Mouse (Mus musculus): ENCODE data around the gene Malrd1.
"Not testable (repeated sequence)": the region's sequence is repeated elsewhere in the genome, so short reads cannot be mapped to it uniquely, and the experiment has no call there.

Malrd1 gene

DNA sequence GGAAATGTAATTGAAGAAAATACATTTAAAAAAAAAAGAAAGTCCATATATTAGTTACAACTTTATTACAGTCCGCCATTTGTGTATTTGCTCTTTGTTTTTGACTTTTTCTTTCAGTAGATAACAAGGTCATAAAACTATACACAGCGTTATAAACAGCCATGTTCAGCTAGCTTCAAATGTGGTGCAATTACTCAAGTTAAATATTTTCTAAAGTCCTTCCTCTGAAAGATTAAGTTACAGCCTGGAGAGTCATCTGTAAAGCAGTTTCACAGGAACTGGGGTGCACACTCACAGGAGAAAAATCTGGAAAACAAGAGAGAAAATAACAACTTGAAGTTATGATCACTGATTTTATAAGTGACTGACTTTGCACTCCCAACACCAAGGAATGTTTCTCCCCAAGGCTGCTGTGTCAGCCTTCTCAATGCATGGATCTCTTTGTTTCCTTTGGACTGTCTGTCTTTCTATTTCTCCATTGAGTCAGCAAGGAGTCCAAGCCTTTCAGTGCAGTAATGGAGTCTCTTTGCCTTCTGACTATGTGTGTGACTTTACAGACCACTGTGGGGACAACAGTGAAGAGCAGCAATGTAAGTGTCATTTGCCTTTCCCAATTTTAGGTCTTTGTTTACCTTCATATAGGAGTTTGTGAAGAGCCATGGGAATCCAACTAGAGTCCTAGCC, at the start of gene Malrd1:
TSS of gene Malrd1 (plus strand) at position 239 of the 684 bp plus-strand sequence.
- no peak for DNase-seq (ENCODE audit: low read depth)

DNA sequence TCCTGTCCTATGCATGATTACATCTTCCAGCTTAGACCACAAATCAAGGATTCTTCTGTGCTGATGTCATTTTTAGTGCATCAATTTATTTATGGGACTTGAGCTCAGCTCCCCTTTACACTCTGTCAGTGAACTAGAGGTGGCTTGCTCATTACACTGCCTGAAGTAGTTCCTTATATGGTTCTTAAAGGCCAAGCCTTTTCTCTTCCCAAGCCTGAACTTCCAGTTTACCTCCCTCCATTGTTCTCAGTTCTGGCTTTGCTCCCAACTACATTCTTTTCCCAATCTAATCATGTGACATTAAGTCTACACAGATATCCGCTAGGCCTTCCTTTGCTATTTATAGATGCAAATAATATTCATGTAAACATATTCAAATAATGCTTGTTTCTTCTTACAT, 12.4 kb downstream of the Malrd1 start:
- no peak for DNase-seq (ENCODE audit: low read depth)

DNA sequence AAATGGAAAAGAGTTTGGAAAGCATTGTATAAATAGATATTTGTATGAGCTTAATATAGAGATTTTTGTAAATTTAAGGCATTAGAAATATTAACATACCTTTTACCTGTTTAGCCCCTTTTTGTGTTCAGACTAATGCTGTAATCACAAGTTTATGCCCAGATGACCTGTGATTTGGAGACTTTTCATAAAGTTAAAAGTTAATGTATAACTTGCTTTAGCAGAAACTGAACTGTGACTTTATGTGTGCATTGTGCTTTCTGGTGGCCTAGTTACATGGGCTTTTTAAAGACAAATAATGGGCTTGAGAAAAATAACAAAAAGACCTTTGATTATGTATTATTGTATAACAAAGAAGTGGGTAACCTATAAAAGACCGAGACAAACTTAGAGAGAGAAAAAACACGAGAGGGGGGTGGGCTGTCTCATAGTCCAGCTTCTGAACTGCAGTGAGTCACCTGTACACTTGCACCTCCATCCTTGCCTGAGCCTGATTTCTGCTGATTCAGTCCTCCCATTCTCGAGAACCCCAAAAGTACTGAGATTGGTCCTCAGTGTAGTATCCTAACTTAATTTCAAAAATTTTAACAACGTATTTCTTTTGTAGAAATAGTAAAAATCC, 87.2 kb downstream of the Malrd1 start:
- no peak for DNase-seq (ENCODE audit: low read depth)

DNA sequence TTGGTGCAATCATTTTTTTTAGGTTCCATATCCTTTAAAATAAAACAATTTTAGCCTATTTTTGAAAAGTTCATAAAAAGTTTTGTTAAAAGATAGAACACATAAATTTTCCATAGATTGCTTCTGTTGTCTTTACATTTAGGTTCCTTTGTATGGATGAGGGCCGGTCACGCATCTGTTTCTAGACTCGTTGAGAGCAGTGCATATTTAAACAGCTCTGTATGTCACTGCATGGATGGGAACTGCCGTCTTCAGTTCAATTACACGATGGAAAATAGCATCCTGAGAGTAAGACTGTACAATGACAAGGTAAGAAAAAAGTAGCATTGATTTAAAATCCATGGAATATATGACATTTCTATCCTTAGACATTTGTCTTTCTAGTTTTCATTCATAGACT, 87.7 kb downstream of the Malrd1 start:
- DNase-seq (ENCODE audit: low read depth): no peak

DNA sequence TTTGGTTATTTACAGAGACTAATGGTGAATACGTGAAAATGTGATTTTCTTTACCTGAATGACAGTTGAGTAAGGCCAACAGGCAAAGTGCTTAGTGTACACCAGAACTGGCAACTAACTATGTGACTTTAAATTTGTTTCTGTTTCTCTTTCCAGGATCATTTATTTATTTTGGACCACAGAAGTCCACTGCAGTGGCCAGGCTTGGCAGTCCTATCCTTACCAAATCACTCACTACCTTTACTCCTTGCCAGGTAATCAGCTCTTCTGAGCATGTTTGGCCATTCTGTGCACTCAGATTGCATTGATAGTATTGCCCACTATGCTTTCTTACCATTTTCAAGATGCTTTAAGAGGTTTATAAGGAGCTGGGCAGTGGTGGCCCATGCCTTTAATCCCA, 109.5 kb downstream of the Malrd1 start:
- DNase-seq (ENCODE audit: low read depth): no peak

DNA sequence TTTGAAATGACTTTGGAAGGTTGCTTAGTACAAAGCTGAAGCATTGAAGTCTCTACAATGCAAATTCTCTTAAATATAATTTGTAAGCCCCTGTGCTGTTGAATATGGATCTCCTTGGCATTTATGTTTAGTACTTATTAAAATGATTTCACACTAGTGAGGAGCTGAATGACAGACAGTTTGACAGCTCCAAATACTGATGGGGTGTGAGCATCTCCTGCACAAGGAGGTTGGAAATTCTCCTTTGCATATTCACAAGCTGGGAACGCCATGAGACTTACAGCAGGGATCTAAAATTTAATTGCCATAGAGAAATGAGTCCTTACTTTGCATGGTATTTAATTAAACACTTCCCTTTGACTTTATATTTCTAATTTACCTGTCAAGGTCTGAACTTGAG, 117.6 kb downstream of the Malrd1 start:
- DNase-seq (ENCODE audit: low read depth): no peak

DNA sequence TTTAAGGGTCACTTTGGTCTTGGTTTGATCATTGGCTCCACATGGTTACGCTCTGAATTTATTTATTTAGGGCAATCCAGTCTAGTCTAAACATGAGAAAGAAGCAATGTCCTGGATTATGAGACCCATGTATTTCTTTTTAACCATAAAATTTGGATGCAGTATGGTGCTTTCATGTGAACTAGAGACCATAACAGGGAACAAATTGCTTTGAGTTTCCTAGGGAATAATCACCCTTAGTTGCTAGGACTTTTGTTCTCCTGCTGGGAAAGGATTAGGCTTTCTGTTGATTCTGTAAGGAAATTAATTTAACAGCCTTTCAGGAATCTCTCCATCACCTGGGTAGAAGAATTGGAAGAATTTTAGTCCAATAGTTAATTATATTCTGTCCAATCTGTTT, 130.1 kb downstream of the Malrd1 start:
- no peak for DNase-seq (ENCODE audit: low read depth)

DNA sequence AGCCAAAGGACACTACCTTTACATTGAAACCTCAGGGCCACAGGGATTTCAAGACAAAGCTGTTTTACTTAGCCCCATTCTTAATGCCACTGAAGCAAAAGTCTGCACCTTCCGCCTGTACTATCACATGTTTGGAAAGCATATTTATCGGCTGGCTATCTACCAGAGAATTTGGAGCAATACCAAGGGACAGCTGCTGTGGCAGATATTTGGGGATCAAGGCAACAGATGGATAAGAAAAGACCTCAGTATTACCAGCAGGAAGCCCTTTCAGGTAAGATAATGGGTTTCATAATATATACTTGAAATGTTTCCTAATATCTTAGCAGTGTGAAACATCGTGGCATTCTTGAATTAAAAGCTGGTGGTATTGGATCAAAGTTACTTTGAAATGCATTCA, 176.7 kb downstream of the Malrd1 start:
- no peak for DNase-seq (ENCODE audit: low read depth)

DNA sequence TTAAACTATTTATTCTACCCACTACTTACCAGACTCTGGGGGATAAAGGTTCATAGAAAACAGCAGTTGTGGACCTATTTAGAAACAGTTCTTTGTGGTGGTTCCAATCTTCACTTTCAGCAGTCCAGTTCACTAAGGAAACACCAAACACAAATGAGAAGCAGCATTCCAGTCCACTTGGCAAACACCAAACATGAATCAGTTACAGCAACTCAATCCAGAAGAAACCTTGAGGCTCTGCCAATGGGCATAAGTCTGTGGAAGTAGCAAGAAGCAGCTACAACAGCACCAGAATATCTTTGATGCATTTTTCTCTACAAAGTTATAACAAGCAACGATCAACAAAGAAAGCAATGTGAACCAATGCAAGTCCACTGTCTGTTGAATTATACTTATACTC, 214.7 kb downstream of the Malrd1 start:
- DNase-seq (ENCODE audit: low read depth): no peak

DNA sequence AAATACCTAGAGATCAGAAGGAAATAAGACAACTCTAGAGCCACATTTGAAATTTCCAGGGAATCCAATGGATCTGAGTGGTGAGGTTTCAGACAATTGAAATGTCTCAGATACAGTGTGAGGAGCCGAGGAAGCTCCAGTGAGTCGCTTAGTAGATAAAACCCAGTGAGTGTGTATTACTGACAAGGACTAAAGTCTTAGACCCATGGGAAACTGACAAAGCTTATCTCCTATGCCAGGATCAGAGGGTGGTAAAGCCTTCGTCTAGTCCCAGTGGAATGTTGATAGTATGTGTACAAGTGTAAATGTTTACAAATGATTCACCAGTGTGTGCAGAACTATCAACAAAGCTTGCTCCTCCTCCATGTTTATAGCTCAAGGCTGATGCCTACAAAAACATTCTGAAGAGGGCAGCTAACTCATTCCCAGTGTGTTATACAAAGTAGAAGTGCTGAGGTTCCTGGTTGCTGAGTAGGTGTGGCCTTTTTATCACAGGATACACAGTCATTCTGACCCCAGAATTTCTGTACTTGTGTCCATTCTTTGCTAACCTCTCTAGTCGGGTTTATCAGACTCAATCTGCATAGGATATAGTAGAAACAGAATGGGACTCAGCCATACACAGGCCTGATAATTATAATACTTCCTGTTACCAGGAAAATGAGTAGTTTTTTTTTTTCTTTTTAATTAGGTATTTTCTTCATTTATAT, 218.9 kb downstream of the Malrd1 start:
- no peak for DNase-seq (ENCODE audit: low read depth)

DNA sequence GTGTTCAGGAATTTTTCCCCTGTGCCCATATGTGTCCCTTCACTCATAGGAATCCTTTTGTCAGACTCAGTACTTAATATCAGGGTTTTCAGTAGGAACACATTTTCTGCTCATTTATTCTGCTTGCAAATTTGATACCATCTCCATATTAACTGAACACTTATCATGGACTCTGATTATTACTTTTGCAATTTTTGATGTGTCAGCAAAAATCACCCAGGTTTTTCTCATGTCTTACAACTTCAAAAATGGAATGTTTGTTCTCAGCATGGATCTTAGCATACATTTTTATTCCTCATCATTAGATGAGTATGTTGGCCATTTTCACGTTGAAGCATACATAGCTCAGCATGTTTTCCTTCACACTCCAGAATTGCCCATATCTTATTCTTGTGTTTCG, 258.5 kb downstream of the Malrd1 start:
- no peak for DNase-seq (ENCODE audit: low read depth)

DNA sequence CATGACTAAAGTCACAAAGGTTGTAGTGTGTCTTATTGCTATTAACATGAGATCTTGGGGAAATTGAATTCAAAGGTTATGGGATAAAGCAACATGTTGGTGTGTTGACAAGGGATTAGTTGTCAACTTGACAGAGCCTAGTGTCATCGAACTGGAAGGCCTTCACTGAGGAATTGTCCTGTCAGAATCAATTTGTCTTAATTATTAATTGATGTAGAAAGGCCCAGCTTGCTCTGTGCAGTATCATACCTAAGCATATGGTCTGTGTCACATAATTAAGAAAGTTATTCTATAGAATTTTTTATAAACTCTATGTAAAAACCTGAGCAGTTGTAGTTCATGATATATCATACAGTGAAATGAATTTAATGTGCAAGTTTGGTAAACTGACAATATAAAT, 289.4 kb downstream of the Malrd1 start:
- DNase-seq (ENCODE audit: low read depth): no peak

DNA sequence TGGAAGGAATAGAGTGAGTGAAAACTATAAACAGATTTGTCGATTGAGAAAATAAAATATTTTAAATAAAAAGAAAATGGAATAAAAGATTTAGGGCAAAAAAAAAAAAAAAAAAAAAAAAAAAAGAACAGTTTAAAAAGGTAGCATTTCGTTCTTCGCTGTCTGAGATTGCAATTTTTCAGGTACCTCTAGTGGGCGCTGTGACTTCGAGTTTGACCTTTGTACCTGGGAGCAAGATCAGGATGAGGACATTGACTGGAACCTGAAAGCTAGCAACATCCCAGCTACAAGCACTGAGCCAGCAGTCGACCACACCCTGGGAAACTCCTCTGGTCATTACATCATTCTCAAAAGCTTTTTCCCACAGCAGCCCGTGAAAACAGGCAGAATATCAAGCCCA, 343.1 kb downstream of the Malrd1 start:
- no peak for DNase-seq (ENCODE audit: low read depth)

DNA sequence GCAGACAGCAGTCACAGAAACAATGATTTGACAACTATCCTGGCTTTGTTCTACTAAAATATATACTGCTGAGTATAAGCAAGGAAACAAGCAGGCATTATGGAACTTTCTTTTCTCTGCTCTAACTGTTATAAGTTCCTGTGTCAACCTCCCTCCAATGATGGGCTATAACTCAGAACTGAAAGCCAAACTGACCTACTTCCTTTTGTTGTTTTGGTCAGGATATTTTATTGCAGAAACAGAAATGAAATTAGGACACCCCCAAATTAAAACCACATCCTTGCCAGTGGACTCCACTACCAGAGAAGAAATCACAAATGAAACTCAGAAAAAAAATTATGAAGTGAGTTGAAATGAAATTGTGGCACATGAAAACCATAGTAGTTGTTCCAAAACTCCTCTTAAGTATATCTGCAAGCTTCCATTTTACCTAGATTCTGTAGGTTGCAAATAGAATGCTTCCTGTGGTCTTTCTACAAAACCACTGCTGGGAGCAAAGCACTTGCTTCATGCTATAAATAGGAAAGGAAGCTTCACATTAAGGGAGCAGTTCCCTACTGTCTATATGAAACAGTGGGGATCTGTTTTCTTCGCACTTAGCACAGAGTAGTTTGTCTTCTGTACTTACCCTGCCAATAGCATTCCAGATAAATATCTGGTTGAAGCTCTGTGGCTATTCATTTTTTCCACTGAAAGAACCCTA, 367.3 kb downstream of the Malrd1 start:
- DNase-seq (ENCODE audit: low read depth): no peak

DNA sequence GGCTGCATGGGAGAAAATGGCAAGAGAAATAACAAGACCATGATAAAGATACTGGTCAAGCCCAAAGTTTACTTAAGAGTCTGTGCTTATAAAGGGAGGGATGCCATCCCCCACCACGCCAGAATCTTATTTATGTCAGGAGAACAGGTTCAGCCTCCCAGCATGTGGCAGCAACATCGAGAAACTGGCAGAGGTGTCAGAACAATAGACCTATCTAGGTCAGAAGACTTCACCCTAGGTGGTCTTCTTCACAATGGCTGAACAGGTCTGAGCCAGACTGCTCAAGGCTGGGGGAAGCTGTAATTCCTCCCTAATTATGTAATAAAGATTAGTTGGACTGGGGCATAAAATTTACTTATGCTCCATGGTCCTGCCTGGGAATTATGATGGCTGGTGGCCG, 399.2 kb downstream of the Malrd1 start:
- no peak for DNase-seq (ENCODE audit: low read depth)

DNA sequence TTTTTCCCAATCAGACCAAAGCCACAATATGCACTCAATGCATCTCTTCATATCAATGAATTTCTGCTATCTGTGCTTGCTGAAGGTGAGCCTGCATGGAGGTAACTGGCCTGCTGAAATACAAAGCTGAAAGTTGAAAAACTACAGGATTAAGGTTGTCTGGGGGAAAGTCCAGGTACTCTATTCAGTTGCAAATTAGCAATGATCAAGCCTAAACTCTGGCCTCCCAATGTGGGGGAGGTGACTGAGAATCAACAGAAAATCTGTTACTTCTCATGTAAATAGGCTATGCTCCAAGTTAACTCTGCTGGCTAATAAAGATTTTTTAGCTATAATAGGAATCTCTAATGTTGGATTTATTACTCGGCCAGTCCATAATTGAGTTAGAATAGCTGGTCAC, 399.8 kb downstream of the Malrd1 start:
- no peak for DNase-seq (ENCODE audit: low read depth)

DNA sequence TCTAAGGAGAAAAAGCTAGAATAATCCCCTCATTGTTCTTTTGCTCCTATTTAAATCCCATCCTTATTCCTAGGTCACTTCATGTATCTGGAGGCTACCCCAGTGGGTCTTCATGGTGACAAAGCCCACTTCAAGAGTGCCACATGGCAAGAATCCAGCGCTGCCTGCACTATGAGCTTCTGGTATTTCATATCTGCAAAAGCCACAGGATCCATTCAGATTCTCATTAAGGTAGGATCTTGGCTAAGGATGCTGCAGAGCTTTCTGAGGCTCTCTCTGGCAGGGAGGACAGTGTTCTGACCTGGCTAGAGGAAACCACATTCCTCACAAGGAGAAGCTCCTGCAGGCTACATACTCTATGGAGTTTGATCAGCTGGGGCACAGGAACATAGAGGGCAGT, 405.2 kb downstream of the Malrd1 start:
- DNase-seq (ENCODE audit: low read depth): no peak

DNA sequence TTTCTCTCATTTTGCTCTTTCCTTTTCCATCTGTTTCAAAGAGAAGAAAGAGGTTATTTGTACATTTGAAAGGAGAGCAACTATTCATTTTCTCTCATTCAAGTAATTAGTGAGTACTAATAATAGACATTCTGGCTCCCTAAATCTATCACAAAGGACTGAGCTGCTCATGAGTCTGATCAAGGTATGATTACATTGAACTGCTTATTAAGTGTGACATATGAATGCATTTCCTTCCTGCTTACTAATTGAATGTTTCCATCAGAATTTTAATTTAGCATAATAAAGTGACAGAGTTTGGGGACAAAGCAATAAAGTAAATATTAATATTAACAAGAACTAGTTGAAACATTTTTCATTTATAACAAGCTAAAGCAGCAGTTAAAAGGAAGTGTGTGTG, 405.6 kb downstream of the Malrd1 start:
- no peak for DNase-seq (ENCODE audit: low read depth)

DNA sequence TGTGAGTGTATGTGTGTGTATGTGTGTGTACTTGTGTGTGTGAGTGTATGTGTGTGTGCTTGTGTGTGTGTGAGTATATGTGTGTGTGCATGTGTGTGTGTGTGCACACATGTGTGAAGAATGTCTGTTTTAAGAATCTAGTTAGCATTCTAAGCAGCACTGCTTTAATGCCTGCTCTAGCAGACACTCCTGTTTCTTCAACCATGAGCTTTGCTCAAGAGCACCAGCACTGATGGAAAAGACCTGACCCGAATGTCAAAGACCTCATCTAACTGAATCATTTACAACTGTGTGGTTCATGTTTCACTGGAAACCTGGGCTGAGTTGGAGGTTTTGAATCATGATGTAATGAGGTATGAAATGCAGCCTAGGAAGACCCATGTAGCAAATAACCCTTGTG, 406.1 kb downstream of the Malrd1 start:
- DNase-seq (ENCODE audit: low read depth): no peak

DNA sequence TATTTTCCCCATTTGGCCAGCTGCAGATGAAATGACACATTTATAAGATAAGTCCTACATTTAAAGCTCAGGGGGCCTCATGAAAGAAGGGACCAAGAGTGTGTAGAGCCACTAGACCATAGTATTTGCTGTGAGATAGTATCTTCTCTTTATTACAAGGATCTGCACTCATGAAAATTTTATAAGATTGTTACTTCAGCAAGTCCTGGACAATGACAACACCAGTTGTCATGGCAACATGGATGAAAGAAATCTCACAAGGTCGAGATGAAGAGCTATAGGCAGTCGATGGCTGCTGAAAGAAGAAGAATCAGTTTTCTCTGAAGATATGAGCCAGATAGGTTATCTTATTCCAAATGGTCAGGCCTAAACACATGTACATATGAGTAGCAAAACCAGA, 476.6 kb downstream of the Malrd1 start:
- DNase-seq (ENCODE audit: low read depth): no peak

DNA sequence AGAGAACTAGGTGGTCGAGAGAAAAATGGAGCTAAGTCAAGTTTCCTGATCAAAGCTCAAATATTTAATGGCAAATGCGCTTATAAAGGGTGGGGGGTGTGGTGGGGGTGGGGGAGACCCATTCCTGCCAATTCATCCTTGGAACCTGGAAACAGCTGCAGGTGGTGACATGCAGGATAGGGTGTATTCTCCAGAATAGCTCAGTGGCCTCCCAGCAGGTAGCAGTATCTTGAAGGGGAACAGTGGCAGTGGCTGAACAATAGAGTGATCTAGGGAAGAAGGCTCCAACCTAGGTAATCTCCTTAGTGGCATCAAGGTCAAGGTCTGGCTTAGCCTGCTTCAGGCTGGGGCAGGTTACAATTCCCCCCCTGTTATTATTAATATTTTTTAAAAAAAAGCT, 490.8 kb downstream of the Malrd1 start:
- DNase-seq (ENCODE audit: low read depth): not testable (repeated sequence)

DNA sequence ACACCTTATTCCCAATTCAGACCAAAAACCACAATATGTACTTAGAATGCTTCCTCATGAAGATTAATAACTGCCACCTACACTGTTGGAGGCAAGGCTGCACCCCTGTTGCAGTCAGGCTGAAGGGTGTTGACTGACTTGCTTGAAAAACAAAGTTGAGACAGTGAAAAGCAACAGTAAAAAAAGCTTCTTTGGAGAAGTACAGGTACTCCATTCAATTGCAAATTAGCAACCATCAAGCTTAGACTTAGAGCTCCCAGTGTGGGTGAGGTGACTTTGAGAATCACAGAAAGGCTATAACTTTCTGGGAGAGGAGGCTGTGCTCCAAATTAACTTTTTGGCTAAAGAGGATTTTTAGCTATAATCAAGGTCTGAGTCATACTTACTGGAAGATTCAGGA, 491.4 kb downstream of the Malrd1 start:
- DNase-seq (ENCODE audit: low read depth): not testable (repeated sequence)

DNA sequence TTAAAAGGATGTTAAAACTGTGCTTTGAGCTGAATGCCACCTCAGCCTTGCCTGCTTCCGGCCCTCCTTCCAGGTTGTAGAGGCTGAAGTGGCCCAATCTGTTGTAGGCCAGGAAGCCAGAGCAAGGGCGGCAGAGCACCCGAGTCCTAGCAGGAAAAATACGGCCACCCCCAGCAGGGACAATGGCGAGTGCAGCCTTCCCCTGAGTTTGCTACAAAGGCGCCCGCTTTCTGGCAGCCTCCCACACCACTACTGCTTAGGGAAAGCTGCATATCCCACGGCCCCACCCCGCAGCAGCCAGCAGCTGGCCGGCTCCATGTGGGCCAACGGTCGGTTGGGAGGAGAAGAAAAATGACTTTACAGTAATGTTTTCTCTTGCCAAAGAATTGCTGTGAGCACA, 503.5 kb downstream of the Malrd1 start:
- no peak for DNase-seq (ENCODE audit: low read depth)
